In the genomic region with DNA sequence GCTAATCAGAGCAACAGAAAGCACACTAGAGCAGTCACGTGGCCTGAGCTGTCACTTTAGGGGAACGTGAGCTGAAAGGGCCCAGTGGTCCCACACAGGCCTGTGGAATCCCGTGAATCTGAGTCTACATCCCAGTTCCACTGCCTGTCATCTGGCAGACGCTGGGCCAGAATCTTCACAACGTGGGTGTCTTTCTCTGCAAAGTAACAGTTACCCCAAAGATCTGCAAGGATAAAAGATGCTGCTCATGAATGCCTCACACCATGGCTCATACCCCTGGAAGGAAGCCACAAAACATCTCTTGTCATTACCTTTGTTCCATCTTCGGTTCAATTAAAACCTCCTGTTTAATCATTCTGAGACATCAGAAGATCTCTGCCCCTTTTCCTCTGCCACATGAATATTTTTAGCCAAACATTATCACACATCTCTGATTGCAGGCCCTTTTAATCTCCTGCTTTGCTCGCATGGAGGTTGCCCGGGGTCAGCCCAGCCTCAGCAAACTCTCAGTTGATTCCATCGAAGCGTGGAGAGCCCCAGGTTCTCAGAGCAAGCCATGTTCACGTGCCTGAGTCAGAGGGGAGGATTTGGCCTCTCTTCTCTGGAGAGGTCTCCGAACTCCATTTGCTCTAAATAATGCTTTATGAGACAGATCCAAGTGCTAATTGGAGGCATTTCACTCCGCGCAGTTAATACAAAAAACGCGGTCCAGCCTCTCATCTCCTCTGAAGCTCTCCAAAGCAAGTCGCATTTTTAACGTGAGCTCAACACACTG, we compare ENCODE assay signal across 16 mouse cellular contexts.
DNase-seq lines count a peak whose midpoint lies in the region; ATAC-seq lines count a peak whose summit lies in the region.
"Had no signal": no experiment of that assay in that cellular context is flagged by ENCODE, and none has a peak within 500 bp of the region (broad histone marks: within the 10 kb centered on the region; RNA-seq: fewer than 3 reads in every experiment).

No protein-coding gene starts in this region.

- no peak overlapping the region for H3K4me2 ChIP-seq in liver, embryonic 12.5 days
- H3K4me2 ChIP-seq: heart, embryonic 15.5 days; hindbrain, embryonic 15.5 days; lung, embryonic 14.5 days had no signal

- H3K36me3 ChIP-seq in liver, embryonic 12.5 days = no peaks in the 10 kb centered on the region
- H3K36me3 ChIP-seq: heart, embryonic 15.5 days; hindbrain, embryonic 15.5 days had no signal

- ATAC-seq in frontal cortex, adult (ENCODE audit: low TSS enrichment) = peak; percentile 92
- no peak for ATAC-seq in liver, embryonic 12.5 days
- ATAC-seq: CD4-positive, CD25-positive, alpha-beta regulatory T cell, adult 4 months had no signal

- no peak for DNase-seq in frontal cortex, postnatal 10 days (ENCODE audit: low spot score in 2 of 2)
- peak; percentile 23 for DNase-seq in right cerebral cortex, postnatal 25 days
- DNase-seq in right cerebral cortex, postnatal 10 days (ENCODE audit: low spot score in 2 of 2) = no peak
- DNase-seq in kidney, postnatal 36 days = peak; percentile 5 to 20
- DNase-seq in right cerebral cortex, postnatal 36 days (ENCODE audit: low spot score in 2 of 2) = peak; percentile 11 to 20
- no peak for DNase-seq in ovary, adult 18-20 months (ENCODE audit: low spot score)
- DNase-seq: gastrocnemius, postnatal 25 days; lung, embryonic 14.5 days; thymus, adult 2 months had no signal

- no peaks in the 10 kb centered on the region for H3K4me1 ChIP-seq in liver, embryonic 12.5 days
- H3K4me1 ChIP-seq: heart, embryonic 15.5 days; megakaryocyte, embryonic 14.5 days had no signal

- peaks cover 32% of the 10 kb centered on the region for H3K9me3 ChIP-seq in liver, embryonic 12.5 days (replicated peaks)
- H3K9me3 ChIP-seq: heart, embryonic 15.5 days; hindbrain, embryonic 15.5 days had no signal

- no peak overlapping the region for H3K9ac ChIP-seq in liver, embryonic 12.5 days
- H3K9ac ChIP-seq: heart, embryonic 15.5 days; hindbrain, embryonic 15.5 days; lung, embryonic 14.5 days had no signal

- no peak overlapping the region for H3K27ac ChIP-seq in liver, embryonic 12.5 days
- H3K27ac ChIP-seq: heart, embryonic 15.5 days; hindbrain, embryonic 15.5 days had no signal

- WGBS in liver, embryonic 12.5 days (ENCODE audit: insufficient replicate concordance) = 68% methylated on average over 18 of the region's 18 CpGs

- no peaks in the 10 kb centered on the region for H3K27me3 ChIP-seq in liver, embryonic 12.5 days (replicated peaks)
- H3K27me3 ChIP-seq: heart, embryonic 15.5 days; hindbrain, embryonic 15.5 days; megakaryocyte, embryonic 14.5 days had no signal

- H3K4me3 ChIP-seq in liver, embryonic 12.5 days = no peak overlapping the region
- H3K4me3 ChIP-seq: erythroblast, embryonic 14.5 days; heart, embryonic 15.5 days; hindbrain, embryonic 15.5 days; megakaryocyte, embryonic 14.5 days had no signal

Comparison
In these comparisons a context has a peak if more than half of its experiments do, and no peak if none do; other contexts are left out.
1. DNase-seq: peak in right cerebral cortex, postnatal 25 days (single experiment), kidney, postnatal 36 days (2 of 2) and right cerebral cortex, postnatal 36 days (2 of 2); none in frontal cortex, postnatal 10 days (0 of 2), right cerebral cortex, postnatal 10 days (0 of 2) and ovary, adult 18-20 months (single experiment).